Mouse (Mus musculus) midbrain, embryonic 14.5 days (tissue): ENCODE measurements around the gene Camk1. TPM values are rescaled to one million over a fixed set of nuclear protein-coding genes. Genes with fewer than 3 reads are reported as not detected.
"Not testable (repeated sequence)": the region's sequence is repeated elsewhere in the genome, so short reads cannot be mapped to it uniquely, and the experiment has no call there.

Source experiments
- ATAC-seq: fragments of 200-750 bp; cut with Nextera tagmentation; 2 replicates; pipeline ENCODE4 v1.8.0; 2017; ENCODE audit warnings: moderate number of reproducible peaks, moderate library complexity; ENCODE audit not compliant: low FRiP score, low TSS enrichment
- DNase-seq: peaks from one replicate; pipeline ENCODE4 v3.0.0-alpha.2; 2015
- H3K27ac ChIP-seq: fragments of 300-500 bp; sonication (generic); replicated peaks from 2 replicates; pipeline ENCODE4 v1.5.1; 2014; ENCODE audit warnings: mild to moderate bottlenecking, low read depth, low read length, moderate library complexity
- H3K27me3 ChIP-seq: fragments of 300-500 bp; sonication (generic); 2 replicates; pipeline ENCODE4 v1.6.1; 2014; ENCODE audit warnings: low read length, control low read depth, mixed read lengths; ENCODE audit not compliant: control insufficient read depth, insufficient read depth
- H3K36me3 ChIP-seq: fragments of 300-500 bp; sonication (generic); 2 replicates; pipeline ENCODE4 v1.6.1; 2014; ENCODE audit warnings: low read length, control low read depth; ENCODE audit not compliant: control insufficient read depth, insufficient read depth
- H3K4me1 ChIP-seq: fragments of 300-500 bp; sonication (generic); 2 replicates; pipeline ENCODE4 v1.6.1; 2014; ENCODE audit warnings: mild to moderate bottlenecking, antibody characterized with exemption, low read length, control low read depth; ENCODE audit not compliant: control insufficient read depth, insufficient read depth
- H3K4me2 ChIP-seq: fragments of 300-500 bp; sonication (generic); 2 replicates; pipeline ENCODE4 v1.6.1; 2014; ENCODE audit warnings: mild to moderate bottlenecking, low read length, moderate library complexity
- H3K4me3 ChIP-seq: fragments of 300-500 bp; sonication (generic); replicated peaks from 2 replicates; pipeline ENCODE4 v1.5.1; 2014; ENCODE audit warnings: low read depth, low read length
- H3K9ac ChIP-seq: fragments of 300-500 bp; sonication (generic); replicated peaks from 2 replicates; pipeline ENCODE4 v1.6.1; 2014; ENCODE audit warnings: mild to moderate bottlenecking, low read length, moderate library complexity
- H3K9me3 ChIP-seq: fragments of 300-500 bp; sonication (generic); 2 replicates; pipeline ENCODE4 v1.6.1; 2016; ENCODE audit warnings: low read length, control low read depth, mixed read lengths; ENCODE audit not compliant: control insufficient read depth
- WGBS: fragments of 180-500 bp; shearing (Covaris S2); extraction: QIAGEN DNeasy Blood & Tissue Kit; methylation state at CpG from one replicate; pipeline ENCODE4 v1.1.7; 2014; 5-methylcytosine and 5-hydroxymethylcytosine counted together
- polyA plus RNA-seq: library from polyadenylated mRNA; unstranded; fragments of >200 nt; fragmentation: Nextera tagmentation; extraction: Ambion mirVana; gene quantifications from 2 replicates; pipeline ENCODE4 v1.2.1, GENCODE M21; 2014

The Camk1 gene
- polyA plus RNA-seq, 1 experiment from 2014 or later: 101 TPM

GRCm38 (mm10) chr6:113332734-113333133 is 11.1 kb downstream of the Camk1 start:
- not testable (repeated sequence) for H3K9me3 ChIP-seq, H3K4me2 ChIP-seq, DNase-seq, H3K4me3 ChIP-seq, H3K27me3 ChIP-seq, H3K9ac ChIP-seq, H3K27ac ChIP-seq, H3K4me1 ChIP-seq, ATAC-seq
- H3K36me3 ChIP-seq: peaks cover 51% of the 10 kb centered on the region
- WGBS: 76% methylated on average over 6 of the region's 6 CpGs

GRCm38 (mm10) chr6:113331721-113332120 is 12.1 kb downstream of the Camk1 start:
- Histone ChIP-seq H3K4me3 (no peak overlapping the region), H3K4me2 (no peak overlapping the region), H3K9me3 (no peaks in the 10 kb centered on the region), H3K36me3 (peaks cover 44% of the 10 kb centered on the region), H3K4me1 (peaks cover 4% of the 10 kb centered on the region; the same call in 1 of the 2 replicates), H3K27me3 (no peaks in the 10 kb centered on the region), H3K9ac (no peak overlapping the region), H3K27ac (no peak overlapping the region)
- no peak for DNase-seq
- WGBS: 92% methylated on average over 11 of the region's 11 CpGs
- ATAC-seq: no peak

- Histone ChIP-seq H3K36me3 (peaks cover 34% of the 10 kb centered on the region), H3K27me3 (no peaks in the 10 kb centered on the region), H3K4me1 (peaks cover 12% of the 10 kb centered on the region), H3K4me2 (no peak overlapping the region), H3K4me3 (no peak overlapping the region), H3K27ac (no peak overlapping the region), H3K9me3 (no peaks in the 10 kb centered on the region), H3K9ac (no peak overlapping the region)
- DNase-seq (no peak), ATAC-seq (no peak)
- 66% methylated on average over 2 of the region's 2 CpGs for WGBS
These were observed 13.2 kb downstream of the Camk1 start for GRCm38 (mm10) chr6:113330547-113330946.

GRCm38 (mm10) chr6:113329396-113329795 is 14.4 kb downstream of the Camk1 start:
- 75% methylated on average over 1 of the region's 1 CpGs for WGBS
- ATAC-seq (no peak), DNase-seq (no peak)
- Histone ChIP-seq H3K27ac (no peak overlapping the region), H3K36me3 (peaks cover 33% of the 10 kb centered on the region), H3K4me3 (no peak overlapping the region), H3K4me1 (peaks cover 13% of the 10 kb centered on the region), H3K4me2 (no peak overlapping the region), H3K9ac (no peak overlapping the region), H3K9me3 (no peaks in the 10 kb centered on the region), H3K27me3 (no peaks in the 10 kb centered on the region)

GRCm38 (mm10) chr6:113326533-113327315 is 17.1 kb downstream of the Camk1 start, which contains the start of gene Ogg1:
Ogg1 (plus strand) TSS chr6:113326972.
- peak; percentile 97 for DNase-seq
- WGBS: under 1% methylated on average over 52 of the region's 52 CpGs
- H3K9ac ChIP-seq: peak within 1 kb of the TSS; percentile 70
- H3K4me1 ChIP-seq: peaks cover 13% of the 10 kb centered on the region
- peaks cover 38% of the 10 kb centered on the region for H3K36me3 ChIP-seq
- no peaks in the 10 kb centered on the region for H3K9me3 ChIP-seq
- H3K4me2 ChIP-seq: peak within 1 kb of the TSS; percentile 91
- H3K4me3 ChIP-seq: peak within 1 kb of the TSS; percentile 55
- no peaks in the 10 kb centered on the region for H3K27me3 ChIP-seq
- peak within 1 kb of the TSS; percentile 87 for H3K27ac ChIP-seq
- peak; percentile 99 for ATAC-seq

GRCm38 (mm10) chr6:113315972-113316371 is 27.8 kb downstream of the Camk1 start:
- no peaks in the 10 kb centered on the region for H3K4me1 ChIP-seq
- no peak overlapping the region for H3K4me2 ChIP-seq
- DNase-seq (no peak), ATAC-seq (no peak)
- 97% methylated on average over 3 of the region's 3 CpGs for WGBS
- H3K9me3 ChIP-seq: no peaks in the 10 kb centered on the region
- H3K27ac ChIP-seq: no peak overlapping the region
- H3K36me3 ChIP-seq: peaks cover 90% of the 10 kb centered on the region
- H3K27me3 ChIP-seq: no peaks in the 10 kb centered on the region
- H3K4me3 ChIP-seq: no peak overlapping the region
- H3K9ac ChIP-seq: no peak overlapping the region

- H3K4me3 ChIP-seq: peak overlapping the region; percentile 96
- H3K4me2 ChIP-seq: peak overlapping the region; percentile 98
- no peak overlapping the region for H3K27ac ChIP-seq
- ATAC-seq (no peak), DNase-seq (peak; percentile 45)
- H3K27me3 ChIP-seq: no peaks in the 10 kb centered on the region
- 33% methylated on average over 5 of the region's 5 CpGs for WGBS
- H3K36me3 ChIP-seq: peaks cover 27% of the 10 kb centered on the region
- H3K9me3 ChIP-seq: no peaks in the 10 kb centered on the region
- peaks cover 11% of the 10 kb centered on the region for H3K4me1 ChIP-seq
- peak overlapping the region; percentile 92 for H3K9ac ChIP-seq
These were observed 35.6 kb downstream of the Camk1 start for GRCm38 (mm10) chr6:113308141-113308540.

- Histone ChIP-seq H3K4me1 (peaks cover 11% of the 10 kb centered on the region), H3K36me3 (peaks cover 21% of the 10 kb centered on the region), H3K9ac (peak overlapping the region; percentile 92), H3K27ac (peak overlapping the region; percentile 98), H3K9me3 (no peaks in the 10 kb centered on the region), H3K4me2 (peak overlapping the region; percentile 98), H3K4me3 (peak overlapping the region; percentile 96), H3K27me3 (no peaks in the 10 kb centered on the region)
- ATAC-seq: no peak
- WGBS: under 1% methylated on average over 34 of the region's 34 CpGs
- peak; percentile 31 for DNase-seq
These were observed 36.2 kb downstream of the Camk1 start for GRCm38 (mm10) chr6:113307481-113308121.
